Mouse (Mus musculus) liver, embryonic 14.5 days (tissue): ENCODE measurements around the gene Dnajc8. TPM values are rescaled to one million over a fixed set of nuclear protein-coding genes. Genes with fewer than 3 reads are reported as not detected.

Source experiments
- ATAC-seq: fragments of 200-750 bp; cut with Nextera tagmentation; 2 replicates; pipeline ENCODE4 v1.8.0; 2017; ENCODE audit warnings: moderate number of reproducible peaks, mild to moderate bottlenecking, moderate library complexity; ENCODE audit not compliant: insufficient read depth
- DNase-seq, 3 experiments: peaks; one replicate each; pipeline ENCODE4 v3.0.0-alpha.2; 2012 to 2013; ENCODE audit warnings: low read depth in 3 of 3, low spot score in 3 of 3
- H3K27ac ChIP-seq: fragments of 300-500 bp; sonication (generic); 2 replicates; pipeline ENCODE4 v1.5.1; 2014; ENCODE audit warnings: moderate library complexity, mild to moderate bottlenecking, control low read depth, inconsistent platforms
- H3K27me3 ChIP-seq: fragments of 300-500 bp; sonication (generic); 2 replicates; pipeline ENCODE4 v1.6.1; 2014; ENCODE audit warnings: mild to moderate bottlenecking, low read length, moderate library complexity; ENCODE audit not compliant: control insufficient read depth, insufficient read depth
- H3K36me3 ChIP-seq: fragments of 300-500 bp; sonication (generic); replicated peaks from 2 replicates; pipeline ENCODE4 v1.6.1; 2014; ENCODE audit warnings: low read depth; ENCODE audit not compliant: control insufficient read depth, insufficient read depth
- H3K4me1 ChIP-seq, 2 experiments: fragments of 200-500 bp in 1 of 2; fragments of 300-500 bp in 1 of 2; sonication (generic) in 1 of 2; replicated peaks; 2 replicates each; pipeline ENCODE4 v1.6.1; 2012 to 2014; ENCODE audit warnings: antibody characterized with exemption in 1 of 2, inconsistent platforms in 1 of 2, low read length in 1 of 2; ENCODE audit not compliant: control insufficient read depth in 2 of 2, insufficient read depth in 2 of 2
- H3K4me2 ChIP-seq: fragments of 300-500 bp; sonication (generic); 2 replicates; pipeline ENCODE4 v1.6.1; 2014; ENCODE audit warnings: low read depth, mild to moderate bottlenecking, control low read depth, moderate library complexity
- H3K4me3 ChIP-seq, 2 experiments: fragments of 200-500 bp in 1 of 2; fragments of 300-500 bp in 1 of 2; sonication (generic) in 1 of 2; 2 replicates each; pipeline ENCODE4 v1.5.1; 2012 to 2014; ENCODE audit warnings: low read depth in 2 of 2, low read length in 2 of 2, mild to moderate bottlenecking in 2 of 2, control low read depth in 1 of 2, inconsistent platforms in 1 of 2, moderate library complexity in 1 of 2; ENCODE audit not compliant: insufficient read depth in 1 of 2
- H3K9ac ChIP-seq: fragments of 300-500 bp; sonication (generic); replicated peaks from 2 replicates; pipeline ENCODE4 v1.6.1; 2014; ENCODE audit warnings: mild to moderate bottlenecking, control low read depth, moderate library complexity
- H3K9me3 ChIP-seq: fragments of 300-500 bp; sonication (generic); 2 replicates; pipeline ENCODE4 v1.6.1; 2016; ENCODE audit warnings: low read length, mixed read lengths; ENCODE audit not compliant: control insufficient read depth
- CTCF ChIP-seq: IDR thresholded peaks from 2 replicates; pipeline ENCODE4 v1.5.1; 2016; ENCODE audit warnings: antibody characterized with exemption, low read depth, control low read depth
- EP300 ChIP-seq: IDR thresholded peaks from 2 replicates; pipeline ENCODE4 v1.6.1; 2016; ENCODE audit warnings: antibody characterized with exemption, low read depth
- whole genome bisulfite sequencing: fragments of 180-500 bp; shearing (Covaris S2); extraction: QIAGEN DNeasy Blood & Tissue Kit; methylation state at CpG from one replicate; pipeline ENCODE4 v1.1.7; 2014; ENCODE audit not compliant: insufficient replicate concordance; 5-methylcytosine and 5-hydroxymethylcytosine counted together
- polyA plus RNA-seq, 2 experiments: library from polyadenylated mRNA; depleted of rRNA in 1 of 2; stranded (reverse) in 1 of 2; unstranded in 1 of 2; fragments of >200 nt; fragmentation: Nextera tagmentation in 1 of 2; extraction: Ambion mirVana in 1 of 2; gene quantifications; 2 replicates each; pipeline versions ENCODE4 v1.2.1 to v1.2.3; 2012 to 2014

Gene Dnajc8
- polyA plus RNA-seq, 2 experiments, result 84.2 to 109 TPM

DNA sequence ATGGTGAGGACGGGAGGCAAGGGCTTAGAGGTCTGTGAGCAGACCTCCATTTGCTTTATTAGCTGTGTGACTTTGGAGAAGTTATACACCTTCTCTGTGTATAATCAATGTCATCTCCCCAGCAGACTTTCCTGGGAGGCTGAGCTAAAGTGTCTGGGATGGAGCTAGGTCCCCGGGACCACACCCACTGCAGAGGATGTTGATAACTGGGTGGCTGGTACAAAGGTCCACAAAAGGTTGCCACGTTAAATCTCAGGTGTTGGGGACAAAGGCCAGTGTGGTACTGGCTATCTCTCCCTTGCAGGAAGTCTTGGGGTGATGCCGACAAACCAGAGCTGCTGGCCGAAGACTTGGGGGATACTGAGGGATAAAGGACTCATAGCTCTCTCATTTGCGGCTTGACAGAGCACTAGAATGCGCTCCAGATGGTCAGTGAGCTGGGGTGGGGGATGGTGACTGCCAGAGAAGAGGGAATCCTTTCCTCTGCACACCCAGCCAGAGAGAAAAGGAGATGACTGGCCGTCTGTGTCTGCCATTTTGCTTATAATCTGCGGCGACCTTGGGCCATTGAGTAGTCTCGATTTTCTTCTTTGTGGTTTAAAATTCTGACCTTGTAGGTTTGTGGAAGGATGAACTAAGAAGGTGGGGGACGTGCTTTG, 29.9 kb downstream of the Dnajc8 start:
- H3K9ac ChIP-seq, result no peak overlapping the region
- 65% methylated on average over 12 of the region's 12 CpGs for WGBS
- no peaks in the 10 kb centered on the region for H3K27me3 ChIP-seq
- H3K4me2 ChIP-seq, result no peak overlapping the region; the same call in 1 of the 2 replicates
- no peak overlapping the region for H3K4me3 ChIP-seq
- peaks cover 0 to 5% of the 10 kb centered on the region in 2 experiments; a peak in 1 of 4 replicates for H3K4me1 ChIP-seq
- no peak for TF ChIP-seq EP300
- TF ChIP-seq CTCF, result no peak
- DNase-seq (no peak), ATAC-seq (no peak)
- H3K36me3 ChIP-seq, result no peaks in the 10 kb centered on the region
- no peak overlapping the region for H3K27ac ChIP-seq
- H3K9me3 ChIP-seq, result no peaks in the 10 kb centered on the region

DNA sequence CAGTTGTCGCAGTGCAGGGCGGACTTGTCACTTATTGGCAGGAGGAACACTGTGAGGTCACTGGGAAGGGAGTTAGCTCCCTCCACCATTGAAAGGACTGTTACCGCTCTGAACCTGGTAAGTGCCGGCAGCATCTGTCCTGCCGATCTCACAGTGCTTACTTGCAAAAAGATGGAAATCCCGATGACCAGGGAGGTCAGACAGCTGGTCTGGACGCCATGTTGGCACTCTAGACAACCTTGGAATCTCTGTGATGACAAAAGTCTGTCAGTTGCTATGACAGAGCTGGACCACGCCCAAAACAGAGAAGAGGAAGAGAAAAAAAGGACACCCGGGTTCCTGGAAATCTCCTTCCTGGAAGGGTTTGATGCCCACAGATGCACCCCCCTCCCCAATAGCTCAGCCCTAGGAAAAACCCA, 32.0 kb downstream of the Dnajc8 start:
- Histone ChIP-seq H3K9me3 (no peaks in the 10 kb centered on the region), H3K9ac (no peak overlapping the region), H3K27ac (no peak overlapping the region), H3K4me3 (no peak overlapping the region), H3K4me2 (no peak overlapping the region), H3K27me3 (no peaks in the 10 kb centered on the region), H3K36me3 (no peaks in the 10 kb centered on the region), H3K4me1 (peaks cover 0 to 7% of the 10 kb centered on the region in 2 experiments; a peak in 1 of 4 replicates)
- ATAC-seq (no peak), DNase-seq (peak in 1 of 3 experiments; percentile 24)
- no peak for TF ChIP-seq EP300
- TF ChIP-seq CTCF, result no peak
- WGBS, result 56% methylated on average over 9 of the region's 9 CpGs

DNA sequence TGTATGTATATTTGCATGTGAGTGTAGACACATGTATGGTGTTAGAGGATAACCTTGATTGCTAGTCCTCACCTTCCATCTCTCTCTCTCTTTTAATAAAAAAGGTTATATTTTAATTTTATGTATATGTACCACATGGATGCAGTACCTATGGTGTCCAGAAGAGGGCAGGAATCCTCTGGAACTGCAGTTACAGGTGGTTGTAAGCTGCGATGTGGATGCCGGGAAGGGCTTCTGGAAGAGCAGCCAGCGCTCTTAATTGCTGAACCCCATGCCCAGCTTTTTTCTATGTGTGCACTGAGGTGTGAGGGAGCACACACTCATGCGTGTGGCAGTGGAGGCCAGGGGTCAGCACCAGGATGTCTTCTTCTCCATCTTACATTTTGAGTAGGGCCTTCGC, 33.8 kb downstream of the Dnajc8 start:
- H3K4me2 ChIP-seq, result no peak overlapping the region
- no peak for ATAC-seq
- 90% methylated on average over 5 of the region's 5 CpGs for WGBS
- TF ChIP-seq EP300 (no peak), CTCF (peak; percentile 74)
- no peaks in the 10 kb centered on the region for H3K9me3 ChIP-seq
- H3K4me1 ChIP-seq, result peaks cover 0 to 8% of the 10 kb centered on the region in 2 experiments; a peak in 1 of 4 replicates
- DNase-seq, result no peak
- H3K4me3 ChIP-seq, result no peak overlapping the region
- H3K36me3 ChIP-seq, result no peaks in the 10 kb centered on the region
- no peak overlapping the region for H3K27ac ChIP-seq
- H3K27me3 ChIP-seq, result no peaks in the 10 kb centered on the region
- H3K9ac ChIP-seq, result no peak overlapping the region

DNA sequence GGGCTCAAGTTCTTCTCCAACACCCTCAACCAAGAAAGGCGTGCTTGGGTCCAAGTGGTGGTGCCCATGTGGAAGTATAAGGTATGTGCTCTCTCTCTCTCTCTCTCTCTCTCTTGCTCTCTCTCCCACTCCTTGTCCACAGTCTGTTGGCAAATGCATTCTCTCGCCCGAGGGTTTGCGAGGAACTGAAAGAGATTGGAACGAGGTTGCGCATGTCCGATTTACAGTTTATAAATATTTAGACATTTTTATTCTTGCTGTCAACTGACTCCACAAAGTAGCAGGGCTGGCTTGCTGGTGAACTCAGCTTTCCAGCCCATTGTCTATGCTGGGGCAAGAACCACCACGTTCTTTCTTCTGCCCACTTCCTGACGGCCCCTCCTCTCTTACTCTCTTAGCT, 35.8 kb downstream of the Dnajc8 start:
- Histone ChIP-seq H3K36me3 (no peaks in the 10 kb centered on the region), H3K4me3 (no peak overlapping the region), H3K27ac (no peak overlapping the region), H3K4me2 (no peak overlapping the region), H3K4me1 (peaks cover 0 to 7% of the 10 kb centered on the region in 2 experiments; a peak in 1 of 4 replicates), H3K9ac (no peak overlapping the region), H3K27me3 (no peaks in the 10 kb centered on the region), H3K9me3 (no peaks in the 10 kb centered on the region)
- TF ChIP-seq CTCF, result no peak
- TF ChIP-seq EP300, result no peak
- ATAC-seq, result no peak
- 73% methylated on average over 9 of the region's 9 CpGs for WGBS
- DNase-seq, result no peak

DNA sequence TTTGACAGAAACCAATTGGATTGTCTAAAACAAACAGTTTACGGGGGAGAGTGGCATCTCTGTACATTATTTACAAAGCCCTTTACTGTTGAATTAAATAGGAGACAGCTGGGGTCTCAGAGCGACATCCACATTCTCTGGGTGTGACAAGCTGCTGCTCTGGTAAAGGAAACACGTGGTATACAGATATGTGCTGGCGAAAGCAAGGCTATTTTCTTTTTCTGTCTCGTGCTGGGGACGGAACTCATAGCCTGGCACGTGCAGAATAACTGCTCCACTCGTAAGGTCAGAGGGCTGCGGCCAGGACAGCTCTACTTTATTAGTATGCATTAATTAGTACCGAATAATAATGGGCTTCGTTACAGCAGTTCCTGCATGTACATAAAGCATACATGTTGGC, 38.0 kb downstream of the Dnajc8 start:
- H3K4me1 ChIP-seq, result 0 out of 4 replicates have a peak, but pooled peaks cover 0 to 4% of the 10 kb centered on the region in 2 experiments
- no peak overlapping the region for H3K9ac ChIP-seq
- TF ChIP-seq CTCF (no peak), EP300 (no peak)
- peak; percentile 23; the same call in 1 of the 2 replicates for ATAC-seq
- no peak overlapping the region for H3K4me3 ChIP-seq
- no peaks in the 10 kb centered on the region for H3K9me3 ChIP-seq
- no peaks in the 10 kb centered on the region for H3K36me3 ChIP-seq
- no peak overlapping the region for H3K4me2 ChIP-seq
- H3K27ac ChIP-seq, result no peak overlapping the region
- DNase-seq, result no peak
- 27% methylated on average over 11 of the region's 11 CpGs for WGBS
- no peaks in the 10 kb centered on the region for H3K27me3 ChIP-seq
